Mouse (Mus musculus) limb, embryonic 14.5 days (tissue): Measurements from ENCODE around the gene Pitpna. TPM values are rescaled to one million over a fixed set of nuclear protein-coding genes. Genes with fewer than 3 reads are reported as not detected.

ENCODE experiments used
- ATAC-seq: fragments of 200-750 bp; cut with Nextera tagmentation; 2 replicates; pipeline ENCODE4 v1.8.0; 2017; ENCODE audit warnings: low read depth, moderate number of reproducible peaks, moderate TSS enrichment; ENCODE audit not compliant: low FRiP score
- DNase-seq: peaks from one replicate; pipeline ENCODE4 v3.0.0-alpha.2; 2015; ENCODE audit warnings: low spot score
- H3K27ac ChIP-seq: fragments of 300-500 bp; sonication (generic); replicated peaks from 2 replicates; pipeline ENCODE4 v1.5.1; 2014; ENCODE audit warnings: low read depth, mild to moderate bottlenecking, low read length, moderate library complexity, mixed read lengths
- H3K27me3 ChIP-seq: fragments of 300-500 bp; sonication (generic); 2 replicates; pipeline ENCODE4 v1.6.1; 2014; ENCODE audit warnings: low read length, mixed read lengths; ENCODE audit not compliant: control insufficient read depth, insufficient read depth
- H3K36me3 ChIP-seq: fragments of 300-500 bp; sonication (generic); 2 replicates; pipeline ENCODE4 v1.6.1; 2014; ENCODE audit warnings: mild to moderate bottlenecking, low read length, moderate library complexity, mixed read lengths; ENCODE audit not compliant: control insufficient read depth, insufficient read depth
- H3K4me1 ChIP-seq: fragments of 300-500 bp; sonication (generic); 2 replicates; pipeline ENCODE4 v1.6.1; 2014; ENCODE audit warnings: antibody characterized with exemption, low read length, mixed read lengths; ENCODE audit not compliant: control insufficient read depth, insufficient read depth
- H3K4me2 ChIP-seq: fragments of 300-500 bp; sonication (generic); replicated peaks from 2 replicates; pipeline ENCODE4 v1.6.1; 2014; ENCODE audit warnings: low read depth, mild to moderate bottlenecking, low read length, moderate library complexity; ENCODE audit not compliant: severe bottlenecking
- H3K4me3 ChIP-seq: fragments of 300-500 bp; sonication (generic); replicated peaks from 2 replicates; pipeline ENCODE4 v1.5.1; 2014; ENCODE audit warnings: low read length
- H3K9ac ChIP-seq: fragments of 300-500 bp; sonication (generic); 2 replicates; pipeline ENCODE4 v1.6.1; 2014; ENCODE audit warnings: mild to moderate bottlenecking, low read depth, low read length, moderate library complexity; ENCODE audit not compliant: severe bottlenecking
- H3K9me3 ChIP-seq: fragments of 300-500 bp; sonication (generic); 2 replicates; pipeline ENCODE4 v1.6.1; 2016; ENCODE audit warnings: low read length; ENCODE audit not compliant: control insufficient read depth
- POLR2A ChIP-seq: fragments of 200-500 bp; IDR thresholded peaks from 2 replicates; pipeline ENCODE4 v1.8.0; 2012; ENCODE audit warnings: inconsistent platforms, mild to moderate bottlenecking, moderate library complexity, borderline replicate concordance; ENCODE audit not compliant: insufficient read depth, insufficient read length; ENCODE audit errors: extremely low read depth
- WGBS: fragments of 180-500 bp; shearing (Covaris S2); extraction: QIAGEN DNeasy Blood & Tissue Kit; methylation state at CpG from one replicate; pipeline ENCODE4 v1.1.7; 2014; 5-methylcytosine and 5-hydroxymethylcytosine counted together
- polyA plus RNA-seq, 2 experiments: library from polyadenylated mRNA; depleted of rRNA in 1 of 2; stranded (reverse) in 1 of 2; unstranded in 1 of 2; fragments of >200 nt; fragmentation: Nextera tagmentation in 1 of 2; extraction: Ambion mirVana in 1 of 2; gene quantifications; 2 replicates each; pipeline versions ENCODE4 v1.2.1 to v1.2.3; 2012 to 2014

The Pitpna gene
- polyA plus RNA-seq, 2 experiments, result 78.6 to 80.3 TPM

DNA sequence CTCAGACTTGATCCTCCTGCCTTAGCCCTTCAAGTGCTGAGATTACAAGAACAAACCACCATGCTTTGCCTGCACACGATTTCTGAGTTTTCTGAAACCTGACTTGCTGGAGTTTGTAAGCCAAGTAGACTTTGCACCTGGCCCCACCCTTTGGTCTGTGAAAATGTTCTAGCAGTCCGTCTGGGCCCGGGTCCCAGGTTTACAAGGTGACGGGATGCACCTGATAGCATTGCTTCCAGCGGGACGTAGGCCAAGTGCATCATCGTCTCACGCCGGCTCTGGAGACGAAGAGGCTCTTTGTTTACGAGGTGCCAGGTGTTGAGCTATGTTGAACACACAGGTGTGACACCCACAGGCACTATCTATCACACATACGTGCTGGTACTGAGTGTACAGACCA is 18.9 kb upstream of the Pitpna start:
- H3K27me3 ChIP-seq, result no peaks in the 10 kb centered on the region
- TF ChIP-seq POLR2A, result no peak
- H3K36me3 ChIP-seq, result no peaks in the 10 kb centered on the region
- no peak overlapping the region for H3K4me3 ChIP-seq
- H3K27ac ChIP-seq, result no peak overlapping the region
- ATAC-seq (no peak), DNase-seq (no peak)
- no peak overlapping the region for H3K4me2 ChIP-seq
- no peaks in the 10 kb centered on the region for H3K4me1 ChIP-seq
- WGBS, result 83% methylated on average over 12 of the region's 12 CpGs
- H3K9ac ChIP-seq, result no peak overlapping the region
- no peaks in the 10 kb centered on the region for H3K9me3 ChIP-seq

DNA sequence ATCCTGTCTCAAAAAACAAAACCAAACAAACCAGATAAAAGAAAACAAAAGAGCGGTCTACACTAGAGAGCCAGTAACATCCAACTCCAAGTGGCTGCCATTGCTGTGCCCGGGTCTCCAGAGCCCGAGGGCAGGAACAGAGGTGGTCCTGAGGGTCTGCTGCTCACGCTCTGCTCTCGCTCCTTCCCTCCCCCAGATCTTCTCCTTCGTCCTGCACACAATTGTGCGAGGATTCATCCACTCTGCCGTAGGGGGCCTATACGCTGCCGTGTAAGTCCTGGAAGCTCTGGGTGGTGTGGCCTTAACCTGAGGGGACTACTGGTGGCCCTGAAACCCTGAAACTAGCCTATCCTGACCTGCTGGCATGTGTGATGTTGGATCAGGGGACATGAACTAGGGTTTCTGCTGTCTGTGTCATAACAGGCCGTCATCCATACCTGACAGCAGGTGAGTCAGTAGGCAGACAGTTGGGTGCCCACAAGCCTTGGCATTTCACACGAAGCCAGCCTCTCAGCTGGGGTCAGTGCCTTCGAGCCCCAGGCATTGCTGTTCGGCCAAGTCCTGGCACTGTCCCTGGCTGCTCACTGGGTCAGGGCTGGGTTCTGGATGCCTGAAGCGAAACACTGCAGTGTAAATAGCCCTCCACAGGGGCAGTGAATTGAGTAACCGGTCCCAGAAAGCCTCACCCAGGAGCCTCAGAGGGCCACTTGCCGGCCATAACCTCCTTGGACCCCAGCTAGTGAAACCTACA is 17.3 kb upstream of the Pitpna start:
- Histone ChIP-seq H3K4me1 (no peaks in the 10 kb centered on the region), H3K27me3 (no peaks in the 10 kb centered on the region), H3K4me2 (no peak overlapping the region), H3K9ac (no peak overlapping the region), H3K36me3 (no peaks in the 10 kb centered on the region), H3K4me3 (no peak overlapping the region), H3K27ac (no peak overlapping the region), H3K9me3 (no peaks in the 10 kb centered on the region)
- no peak for TF ChIP-seq POLR2A
- WGBS, result 88% methylated on average over 17 of the region's 17 CpGs
- no peak for DNase-seq
- no peak for ATAC-seq

DNA sequence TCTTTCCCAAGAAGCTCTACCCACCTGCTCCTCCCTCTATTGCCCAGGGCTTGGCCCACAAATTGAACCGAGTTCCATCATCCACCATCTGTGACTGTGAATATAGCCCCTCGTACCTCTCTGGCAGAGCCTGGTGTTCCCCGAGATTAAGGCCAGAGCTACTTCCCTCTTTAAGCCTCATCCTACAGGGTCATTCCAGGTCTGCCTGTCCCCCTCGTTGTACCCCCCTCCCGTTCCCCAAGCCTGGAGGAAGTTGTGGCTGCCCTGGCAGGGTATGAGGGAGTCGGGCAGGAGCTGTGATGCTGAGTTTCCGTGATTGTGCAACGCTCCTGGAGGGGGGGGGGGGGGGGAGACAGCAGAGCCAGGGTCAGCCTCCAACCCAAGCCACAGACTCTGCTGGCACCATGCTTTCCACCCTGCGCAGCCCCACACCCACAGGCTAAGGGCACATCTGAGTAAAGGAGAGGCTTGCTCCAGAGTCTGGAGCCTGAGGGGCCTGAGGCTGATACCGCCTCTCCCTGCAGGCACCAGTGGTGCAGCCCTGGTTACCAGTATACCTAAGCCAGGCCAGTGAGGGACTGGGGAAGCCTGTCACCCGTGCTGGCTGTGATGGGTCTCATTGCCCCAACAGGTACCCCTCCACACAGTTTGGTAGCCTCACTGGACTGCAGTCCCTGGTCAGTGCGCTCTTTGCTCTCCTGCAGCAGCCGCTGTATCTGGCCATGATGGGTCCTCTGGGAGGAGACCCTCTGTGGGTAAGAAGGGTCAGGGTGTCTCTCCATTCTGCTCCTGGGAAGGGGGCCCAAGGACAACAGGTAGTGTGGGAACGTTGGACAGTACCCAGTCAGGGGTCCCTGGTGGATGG is 16.5 kb upstream of the Pitpna start:
- no peaks in the 10 kb centered on the region for H3K9me3 ChIP-seq
- no peaks in the 10 kb centered on the region for H3K27me3 ChIP-seq
- no peaks in the 10 kb centered on the region for H3K36me3 ChIP-seq
- DNase-seq (no peak), ATAC-seq (no peak)
- H3K4me3 ChIP-seq, result no peak overlapping the region
- no peak for TF ChIP-seq POLR2A
- H3K4me1 ChIP-seq, result no peaks in the 10 kb centered on the region
- H3K27ac ChIP-seq, result no peak overlapping the region
- WGBS, result 72% methylated on average over 12 of the region's 14 CpGs
- H3K4me2 ChIP-seq, result no peak overlapping the region
- no peak overlapping the region for H3K9ac ChIP-seq

DNA sequence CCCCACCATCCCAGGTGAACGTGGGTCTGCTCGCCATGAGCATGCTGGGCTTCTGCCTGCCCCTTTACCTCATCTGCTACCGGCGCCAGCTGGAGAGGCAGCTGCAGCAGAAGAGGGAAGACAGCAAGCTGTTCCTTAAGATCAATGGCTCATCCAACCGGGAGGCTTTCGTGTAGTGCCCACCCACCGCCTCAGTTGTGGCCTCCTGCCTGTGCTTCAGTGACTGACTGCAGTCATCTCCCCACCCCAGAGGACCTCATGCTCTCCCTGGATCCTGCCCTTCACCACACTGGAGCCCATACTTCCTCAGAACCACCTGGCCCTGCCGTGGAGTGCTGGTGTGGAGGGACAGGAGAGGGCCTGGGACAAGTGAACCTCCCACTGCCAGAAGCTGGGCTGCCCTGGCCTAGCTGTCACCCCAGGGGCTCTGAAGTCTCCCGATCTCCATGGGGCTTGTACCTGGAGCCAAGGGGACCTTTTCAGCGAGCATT is 15.6 kb upstream of the Pitpna start:
- Histone ChIP-seq H3K4me3 (no peak overlapping the region), H3K36me3 (no peaks in the 10 kb centered on the region), H3K4me2 (no peak overlapping the region; the same call in 1 of the 2 replicates), H3K27ac (no peak overlapping the region), H3K4me1 (no peaks in the 10 kb centered on the region), H3K9me3 (no peaks in the 10 kb centered on the region), H3K27me3 (no peaks in the 10 kb centered on the region), H3K9ac (no peak overlapping the region)
- no peak for TF ChIP-seq POLR2A
- DNase-seq, result no peak
- ATAC-seq, result no peak; the same call in 1 of the 2 replicates
- 13% methylated on average over 10 of the region's 10 CpGs for WGBS

DNA sequence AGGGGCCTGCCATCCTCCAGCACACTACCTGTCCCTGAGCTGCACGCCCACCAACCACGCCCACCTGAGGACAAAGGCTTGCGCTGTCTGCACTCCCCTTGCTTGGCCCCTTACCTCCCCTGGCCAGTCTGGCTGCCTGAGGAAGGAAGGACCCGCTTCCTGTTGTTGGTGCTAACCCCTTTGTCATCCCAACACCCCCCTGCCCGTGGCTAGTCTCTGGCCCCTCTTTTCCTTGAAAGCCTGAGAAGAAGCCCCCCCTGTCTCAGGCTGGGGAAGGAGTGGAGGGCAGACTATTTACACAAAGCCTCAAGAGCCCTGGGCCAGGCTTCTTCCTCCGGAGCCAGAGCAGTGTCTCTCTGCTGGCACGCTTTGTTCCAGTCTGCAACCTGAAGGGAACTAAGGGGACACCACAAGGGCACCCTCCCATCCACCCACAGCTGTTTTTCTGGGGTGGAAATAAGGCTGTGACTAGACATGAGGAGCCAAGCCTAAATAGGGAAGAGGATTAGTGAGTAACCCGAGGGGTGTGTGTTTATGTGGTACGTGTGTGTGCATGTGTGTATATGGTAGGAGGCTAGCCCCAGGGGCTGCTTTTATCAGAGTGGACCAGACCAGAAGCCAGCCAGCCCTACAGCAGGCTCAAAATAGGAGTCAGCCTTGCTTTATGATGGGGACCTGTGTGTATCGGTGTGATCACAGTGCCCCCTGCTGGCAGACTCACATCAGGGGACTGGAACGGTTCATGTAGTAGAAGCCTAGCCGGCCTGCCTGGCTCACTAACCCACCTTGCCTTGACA is 14.8 kb upstream of the Pitpna start:
- DNase-seq (peak; percentile 95), ATAC-seq (peak; percentile 92)
- no peaks in the 10 kb centered on the region for H3K4me1 ChIP-seq
- H3K36me3 ChIP-seq, result no peaks in the 10 kb centered on the region
- H3K9ac ChIP-seq, result peak overlapping the region; percentile 5; the same call in 1 of the 2 replicates
- no peaks in the 10 kb centered on the region for H3K27me3 ChIP-seq
- H3K27ac ChIP-seq, result no peak overlapping the region; the same call in 1 of the 2 replicates
- 0 out of 2 replicates have a peak, but pooled peaks have one; percentile 34 for TF ChIP-seq POLR2A
- H3K4me3 ChIP-seq, result no peak overlapping the region
- no peak overlapping the region; the same call in 1 of the 2 replicates for H3K4me2 ChIP-seq
- 5% methylated on average over 12 of the region's 12 CpGs for WGBS
- no peaks in the 10 kb centered on the region for H3K9me3 ChIP-seq
